Mouse (Mus musculus) bone marrow macrophage, adult 2 months (primary cell): ENCODE results near the gene Ppox. TPM values are rescaled to one million over a fixed set of nuclear protein-coding genes. Genes with fewer than 3 reads are reported as not detected.
A peak's percentile ranks its signal among the peaks of the same experiment; 100 is the strongest.
"Not testable (repeated sequence)": the region's sequence is repeated elsewhere in the genome, so short reads cannot be mapped to it uniquely, and the experiment has no call there.

Experiments
- H3K27ac ChIP-seq: 2 replicates; pipeline ENCODE4 v1.5.1; 2012; ENCODE audit warnings: low read depth, low read length; ENCODE audit not compliant: insufficient read depth
- H3K4me1 ChIP-seq: 2 replicates; pipeline ENCODE4 v1.6.1; 2012; ENCODE audit warnings: low read length; ENCODE audit not compliant: control insufficient read depth, insufficient read depth
- H3K4me3 ChIP-seq: 2 replicates; pipeline ENCODE4 v1.5.1; 2012; ENCODE audit warnings: mild to moderate bottlenecking, low read length, moderate library complexity; ENCODE audit not compliant: insufficient read depth
- CTCF ChIP-seq: IDR thresholded peaks from 2 replicates; pipeline ENCODE4 v1.5.1; 2012; ENCODE audit warnings: low read depth, mild to moderate bottlenecking, low read length, moderate library complexity
- POLR2A ChIP-seq: IDR thresholded peaks from 2 replicates; pipeline ENCODE4 v1.6.1; 2012; ENCODE audit warnings: mild to moderate bottlenecking, low read depth, low read length, borderline replicate concordance
- polyA plus RNA-seq: library from polyadenylated mRNA; stranded (reverse); fragments of >200 nt; gene quantifications from 2 replicates; pipeline ENCODE4 v1.2.4, GENCODE M21; 2012; ENCODE audit not compliant: missing spikeins, insufficient read depth, insufficient read length

Gene Ppox
- 28.1 and 38.1 TPM in 2 replicates for polyA plus RNA-seq

GRCm38 (mm10) chr1:171280916-171281527 is at the start of gene Ppox:
Gene Ppox, minus strand, starts transcription at chr1:171281186.
- peak within 1 kb of the TSS; percentile 82 for H3K27ac ChIP-seq
- no peak for TF ChIP-seq CTCF
- TF ChIP-seq POLR2A, result no peak
- H3K4me1 ChIP-seq, result peaks cover 30% of the 10 kb centered on the region
- peak within 1 kb of the TSS; percentile 82 for H3K4me3 ChIP-seq

DNA sequence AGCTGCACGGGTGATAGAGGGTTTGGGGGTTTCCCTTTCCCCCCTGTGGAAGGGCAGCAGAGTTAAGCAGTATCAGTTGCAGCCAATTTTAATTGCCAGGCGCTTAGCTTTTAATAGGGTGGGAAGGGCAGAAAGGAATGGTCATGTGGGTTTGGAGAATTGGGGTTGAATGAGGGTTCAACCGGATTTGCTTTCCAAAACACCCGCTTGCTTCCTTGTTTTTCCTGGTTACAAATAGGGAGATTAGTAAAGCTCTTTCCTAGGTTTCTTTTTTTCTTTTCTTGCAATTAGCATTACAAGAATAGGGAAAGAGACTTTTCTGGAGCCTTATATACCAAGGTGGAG is 49.2 kb upstream of the Ppox start:
- Histone ChIP-seq H3K4me1 (peaks cover 27% of the 10 kb centered on the region), H3K27ac (peak overlapping the region; percentile 67), H3K4me3 (peak overlapping the region; percentile 88)
- TF ChIP-seq POLR2A (no peak), CTCF (no peak)

DNA sequence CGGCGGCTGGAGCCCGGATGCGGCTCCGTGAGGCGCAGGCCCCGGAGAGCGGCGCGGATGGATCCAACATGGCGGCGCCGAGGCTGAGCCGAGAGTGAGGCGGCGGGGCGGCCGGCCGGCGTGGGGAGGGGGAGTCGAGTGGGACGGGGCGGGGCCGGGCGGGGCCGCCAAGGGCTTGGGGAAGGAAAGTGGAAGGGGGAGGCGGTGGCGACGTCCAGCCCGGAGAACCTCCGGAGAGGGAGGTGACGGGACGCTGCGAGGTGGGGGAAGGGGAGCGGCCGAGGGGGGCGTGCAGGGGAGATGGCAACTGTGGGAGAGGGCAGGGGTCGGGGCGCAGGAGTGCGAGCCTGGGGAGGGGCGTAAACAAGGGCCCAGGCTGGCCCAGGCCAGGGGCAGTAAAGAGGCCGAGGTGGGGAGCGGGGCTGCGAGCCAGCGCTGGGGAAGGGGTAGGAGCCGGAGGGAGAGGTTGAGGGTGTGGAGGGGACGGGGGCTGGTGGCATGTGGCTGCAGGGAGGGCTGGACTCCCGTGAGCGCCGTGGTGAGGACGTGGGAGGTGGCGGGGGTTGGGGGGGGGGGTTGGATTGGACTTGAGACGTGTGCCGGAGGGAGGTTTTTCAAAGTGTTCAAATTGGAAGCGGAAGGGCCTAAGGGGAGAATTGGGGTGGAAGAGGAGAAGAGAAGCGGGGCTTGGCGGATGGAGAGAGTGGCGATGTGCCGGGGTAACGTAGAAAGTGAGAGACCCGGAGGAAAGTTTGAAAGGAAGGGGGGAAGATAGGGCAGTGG is 48.6 kb upstream of the Ppox start:
- H3K4me1 ChIP-seq, result peaks cover 27% of the 10 kb centered on the region

DNA sequence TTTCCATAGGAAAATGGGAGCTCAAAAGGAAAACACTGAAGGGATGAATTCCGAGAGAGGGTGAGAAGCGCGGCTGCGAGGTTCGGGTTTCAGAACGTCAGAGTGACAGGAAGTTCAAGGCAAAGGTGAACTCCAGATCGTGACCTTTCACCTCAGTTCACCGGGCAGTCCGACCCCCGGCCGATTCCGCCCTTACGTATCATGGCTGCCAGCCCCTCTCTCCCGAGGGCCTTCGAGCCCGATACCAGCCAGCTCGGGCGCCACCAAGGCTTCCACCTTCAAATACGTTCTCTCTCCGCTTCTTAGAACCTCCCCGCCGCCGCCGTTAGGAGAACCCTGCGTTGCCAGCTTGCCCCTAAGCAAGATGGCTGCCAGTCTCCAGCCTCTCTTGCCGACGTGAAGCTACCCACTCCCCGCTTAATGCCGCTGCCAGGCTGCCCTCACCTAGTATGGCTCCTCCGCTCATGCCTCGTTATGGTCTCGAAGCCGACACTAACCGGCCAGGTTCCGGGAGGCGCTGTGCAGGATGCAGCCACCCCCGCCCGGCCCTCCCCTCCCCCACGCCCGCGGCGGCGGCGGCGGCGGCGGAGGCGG is 48.0 kb upstream of the Ppox start, which contains the start of gene Dedd:
Gene Dedd (plus strand): TSS at position 307 of the 594 bp plus-strand sequence.
- peak within 1 kb of the TSS; percentile 93 for H3K27ac ChIP-seq
- peaks cover 27% of the 10 kb centered on the region for H3K4me1 ChIP-seq
- no peak for TF ChIP-seq CTCF
- TF ChIP-seq POLR2A, result no peak
- peak within 1 kb of the TSS; percentile 88 for H3K4me3 ChIP-seq

More for the DNA sequence above, 48.6 kb upstream of the Ppox start:
- TF ChIP-seq POLR2A, result no peak
- TF ChIP-seq CTCF, result no peak
- Histone ChIP-seq H3K27ac (peak overlapping the region; percentile 93), H3K4me3 (peak overlapping the region; percentile 88)

DNA sequence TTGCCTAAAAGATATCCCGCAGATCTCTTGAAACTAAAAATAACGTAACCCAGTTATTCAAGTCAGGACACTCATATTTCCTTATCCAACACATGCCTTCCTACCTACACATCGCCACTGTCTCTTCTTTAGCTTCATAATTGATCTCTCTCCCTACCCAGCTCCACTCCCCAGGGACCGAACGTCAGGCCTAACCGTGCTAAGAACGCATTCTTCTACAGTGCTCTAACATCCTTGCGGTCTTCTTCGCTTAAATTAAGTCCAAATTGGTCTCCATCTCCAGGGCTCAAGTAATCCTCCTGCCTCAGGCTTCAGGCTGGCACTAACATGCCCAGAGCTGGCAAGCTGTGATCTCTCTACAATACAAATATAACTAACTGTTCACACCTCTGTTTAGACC is 47.3 kb upstream of the Ppox start:
- peak overlapping the region; percentile 88 for H3K4me3 ChIP-seq
- TF ChIP-seq CTCF, result no peak
- no peak for TF ChIP-seq POLR2A
- H3K27ac ChIP-seq, result peak overlapping the region; percentile 93
- H3K4me1 ChIP-seq, result peaks cover 27% of the 10 kb centered on the region

- 0 out of 2 replicates have a peak overlapping the region, but pooled peaks have one; percentile 6 for H3K27ac ChIP-seq
- H3K4me3 ChIP-seq, result not testable (repeated sequence)
- peaks cover 31% of the 10 kb centered on the region for H3K4me1 ChIP-seq
Observed at GRCm38 (mm10) chr1:171326588-171326987, 45.6 kb upstream of the Ppox start.

- Histone ChIP-seq H3K27ac (no peak overlapping the region), H3K4me3 (no peak overlapping the region)
Observed at GRCm38 (mm10) chr1:171325571-171325970, 44.6 kb upstream of the Ppox start.

DNA sequence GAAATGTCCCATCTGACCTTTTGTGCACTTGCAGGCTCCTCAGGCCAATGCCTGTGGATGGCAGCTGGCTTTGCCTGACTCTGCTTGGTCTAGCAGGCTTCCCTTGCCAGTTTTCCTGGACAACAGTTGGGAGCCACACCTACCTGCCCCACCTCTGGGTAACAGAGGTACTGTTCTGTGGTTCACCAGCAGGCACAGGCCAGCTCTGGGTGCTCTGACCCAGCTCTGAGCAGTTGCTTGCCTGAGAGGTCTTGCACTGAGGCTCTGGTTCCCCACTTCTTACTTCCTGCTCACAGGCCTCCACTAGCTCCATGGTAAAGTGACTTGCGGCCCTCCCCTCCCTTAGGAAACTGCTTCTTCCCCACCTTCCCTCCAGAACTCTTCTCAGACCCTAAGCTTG is 41.0 kb upstream of the Ppox start:
- no peak overlapping the region for H3K27ac ChIP-seq
- no peak overlapping the region for H3K4me3 ChIP-seq
- H3K4me1 ChIP-seq, result peaks cover 18% of the 10 kb centered on the region
- TF ChIP-seq POLR2A (no peak), CTCF (no peak)

More at GRCm38 (mm10) chr1:171325571-171325970, 44.6 kb upstream of the Ppox start:
- H3K4me1 ChIP-seq, result peaks cover 25% of the 10 kb centered on the region
- TF ChIP-seq POLR2A, result no peak
- no peak for TF ChIP-seq CTCF

- Histone ChIP-seq H3K27ac (no peak overlapping the region), H3K4me3 (no peak overlapping the region), H3K4me1 (peaks cover 15% of the 10 kb centered on the region)
- TF ChIP-seq CTCF, result no peak
Observed at GRCm38 (mm10) chr1:171321415-171321814, 40.4 kb upstream of the Ppox start.

DNA sequence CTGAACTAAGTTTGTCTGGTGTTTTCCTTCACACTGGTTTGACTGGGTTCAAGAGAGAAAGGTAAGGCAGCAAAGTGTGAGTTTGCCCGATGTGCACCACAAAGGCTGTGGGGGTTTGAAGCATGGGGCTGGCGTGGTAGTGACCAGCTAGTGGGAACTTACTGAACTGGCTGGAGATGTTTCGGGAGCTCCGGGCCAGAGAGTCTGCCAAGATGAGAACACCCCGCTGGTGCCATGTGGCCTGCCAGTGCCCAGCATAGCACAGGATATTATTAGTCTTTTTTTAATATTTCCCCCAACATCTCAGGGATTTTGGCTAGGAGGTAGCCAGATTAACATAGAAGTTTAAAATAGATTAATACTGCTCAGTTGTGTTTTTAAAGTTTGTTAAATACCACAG is 39.2 kb upstream of the Ppox start:
- no peak overlapping the region for H3K27ac ChIP-seq
- H3K4me1 ChIP-seq, result peaks cover 5% of the 10 kb centered on the region
- TF ChIP-seq POLR2A (no peak), CTCF (no peak)
- H3K4me3 ChIP-seq, result no peak overlapping the region
